Mouse (Mus musculus) liver, adult 2 months (tissue): ENCODE measurements around the gene Slc4a8.

Experiments used
- CTCF ChIP-seq: fragments of 200-500 bp; IDR thresholded peaks from 2 replicates; pipeline ENCODE4 v1.5.1; 2011; ENCODE audit warnings: low read depth, low read length, control low read depth
- POLR2A ChIP-seq: fragments of 200-500 bp; IDR thresholded peaks from 2 replicates; pipeline ENCODE4 v1.6.1; 2011; ENCODE audit warnings: low read length, control low read depth; ENCODE audit not compliant: insufficient read depth; ENCODE audit errors: extremely low read depth

- no peak for TF ChIP-seq CTCF
- TF ChIP-seq POLR2A, result no peak
Observed at GRCm38 (mm10) chr15:100869558-100869957, 108.0 kb downstream of the Slc4a8 start, which contains the start of gene Scn8a.
